Mouse (Mus musculus): ENCODE measurements around the gene Tipin. TPM values are rescaled to one million over a fixed set of nuclear protein-coding genes. Genes with fewer than 3 reads are reported as not detected.
A peak's percentile ranks its signal among the peaks of the same experiment; 100 is the strongest.

The Tipin gene
- polyA plus RNA-seq (2012; rRNA removed), result 92.7 and 124 TPM in 2 replicates
- polyA plus RNA-seq (2014; fragmentation: Nextera tagmentation; extraction: Ambion mirVana), result 199 TPM in 2 replicates

DNA sequence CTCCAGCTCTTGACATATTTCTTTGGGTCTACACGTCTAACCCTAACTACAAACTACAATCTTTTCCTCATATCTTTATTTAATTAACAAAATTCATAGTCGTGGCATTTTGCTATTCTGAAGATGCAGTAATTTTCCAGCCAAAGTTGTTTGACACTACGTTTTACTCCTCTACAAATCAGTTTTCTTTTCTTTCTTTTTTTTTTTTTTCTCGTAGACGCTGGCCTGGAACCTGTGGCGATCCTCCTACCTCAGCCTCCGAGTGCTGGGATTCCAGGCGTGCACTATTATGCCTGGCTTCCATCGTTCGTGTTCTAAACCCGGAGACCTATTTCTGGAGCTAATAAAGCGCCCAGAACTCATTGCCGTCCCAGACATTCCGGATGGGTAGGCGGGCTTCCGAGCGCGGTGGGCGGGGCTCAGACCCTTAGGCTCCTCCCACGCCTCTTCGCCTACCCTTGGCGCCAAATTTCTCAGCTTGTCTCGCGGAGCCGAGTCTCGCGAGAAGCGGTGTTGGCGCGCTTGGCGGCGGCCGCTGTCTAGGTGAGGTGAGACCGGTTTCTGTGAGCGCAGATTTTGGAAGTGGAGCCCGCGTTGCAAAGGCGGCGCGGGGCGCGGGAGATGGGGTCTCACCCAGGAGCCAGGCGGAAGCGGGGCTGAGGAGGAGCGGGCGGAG, at the start of gene Tipin:
Gene Tipin, plus strand, starts transcription at position 477 of the 676 bp plus-strand sequence.
- no peaks in the 10 kb centered on the region for H3K36me3 ChIP-seq (ENCODE audit: control insufficient read depth, insufficient read depth, low read length)
- WGBS, result 3% methylated on average over 45 of the region's 46 CpGs
- H3K27ac ChIP-seq (replicated peaks; ENCODE audit: low read depth, low read length), result peak within 1 kb of the TSS; percentile 97
- H3K9ac ChIP-seq (ENCODE audit: low read depth, low read length, severe bottlenecking), result peak within 1 kb of the TSS; percentile 98
- peak within 1 kb of the TSS; percentile 78 for H3K4me3 ChIP-seq (replicated peaks; ENCODE audit: low read length)
- TF ChIP-seq POLR2A (IDR thresholded peaks at IDR 0.05; ENCODE audit: borderline replicate concordance, extremely low read depth, insufficient read depth, insufficient read length), result peak; percentile 93; the same call in 1 of the 2 replicates
- no peaks in the 10 kb centered on the region for H3K27me3 ChIP-seq (ENCODE audit: control insufficient read depth, insufficient read depth, low read length)
- H3K4me1 ChIP-seq (ENCODE audit: control insufficient read depth, insufficient read depth, low read length), result peaks cover 7% of the 10 kb centered on the region
- no peaks in the 10 kb centered on the region for H3K9me3 ChIP-seq (ENCODE audit: control insufficient read depth, low read length)
- ATAC-seq (ENCODE audit: low FRiP score, low read depth), result peak; percentile 96
- peak within 1 kb of the TSS; percentile 72 for H3K4me2 ChIP-seq (replicated peaks; ENCODE audit: low read depth, low read length, severe bottlenecking)
- DNase-seq (ENCODE audit: low spot score), result peak; percentile 97

DNA sequence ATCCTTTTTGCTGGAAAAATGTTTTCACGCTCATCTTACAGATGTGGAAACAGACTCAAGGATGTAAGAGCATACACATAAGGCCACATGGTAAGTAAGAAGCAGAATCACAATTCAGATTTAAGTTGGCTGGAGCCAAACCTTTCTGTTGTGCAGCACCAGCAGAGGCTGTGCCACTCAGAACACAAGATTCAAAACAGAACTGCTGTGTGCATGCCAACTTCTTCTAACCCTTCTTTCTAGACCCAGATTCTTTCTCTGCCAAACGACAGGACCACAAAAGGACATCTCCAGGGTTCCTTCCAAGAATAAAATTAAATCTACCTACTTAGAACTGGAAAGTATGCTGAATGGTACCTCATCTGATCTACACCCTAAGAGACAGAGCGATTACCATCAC, 49.7 kb upstream of the Tipin start:
- H3K4me3 ChIP-seq (replicated peaks; ENCODE audit: low read length), result no peak overlapping the region
- H3K27ac ChIP-seq (replicated peaks; ENCODE audit: low read depth, low read length), result peak overlapping the region; percentile 40; the same call in 1 of the 2 replicates
- ATAC-seq (ENCODE audit: low FRiP score, low read depth) (no peak), DNase-seq (ENCODE audit: low spot score) (no peak)
- 80% methylated on average over 3 of the region's 3 CpGs for WGBS
- TF ChIP-seq POLR2A (IDR thresholded peaks at IDR 0.05; ENCODE audit: borderline replicate concordance, extremely low read depth, insufficient read depth, insufficient read length), result no peak
- H3K27me3 ChIP-seq (ENCODE audit: control insufficient read depth, insufficient read depth, low read length), result no peaks in the 10 kb centered on the region
- no peaks in the 10 kb centered on the region for H3K9me3 ChIP-seq (ENCODE audit: control insufficient read depth, low read length)
- no peak overlapping the region for H3K4me2 ChIP-seq (replicated peaks; ENCODE audit: low read depth, low read length, severe bottlenecking)
- H3K9ac ChIP-seq (ENCODE audit: low read depth, low read length, severe bottlenecking), result no peak overlapping the region
- H3K36me3 ChIP-seq (ENCODE audit: control insufficient read depth, insufficient read depth, low read length), result 0 out of 2 replicates have a peak, but pooled peaks cover 4% of the 10 kb centered on the region
- peaks cover 14% of the 10 kb centered on the region for H3K4me1 ChIP-seq (ENCODE audit: control insufficient read depth, insufficient read depth, low read length)

DNA sequence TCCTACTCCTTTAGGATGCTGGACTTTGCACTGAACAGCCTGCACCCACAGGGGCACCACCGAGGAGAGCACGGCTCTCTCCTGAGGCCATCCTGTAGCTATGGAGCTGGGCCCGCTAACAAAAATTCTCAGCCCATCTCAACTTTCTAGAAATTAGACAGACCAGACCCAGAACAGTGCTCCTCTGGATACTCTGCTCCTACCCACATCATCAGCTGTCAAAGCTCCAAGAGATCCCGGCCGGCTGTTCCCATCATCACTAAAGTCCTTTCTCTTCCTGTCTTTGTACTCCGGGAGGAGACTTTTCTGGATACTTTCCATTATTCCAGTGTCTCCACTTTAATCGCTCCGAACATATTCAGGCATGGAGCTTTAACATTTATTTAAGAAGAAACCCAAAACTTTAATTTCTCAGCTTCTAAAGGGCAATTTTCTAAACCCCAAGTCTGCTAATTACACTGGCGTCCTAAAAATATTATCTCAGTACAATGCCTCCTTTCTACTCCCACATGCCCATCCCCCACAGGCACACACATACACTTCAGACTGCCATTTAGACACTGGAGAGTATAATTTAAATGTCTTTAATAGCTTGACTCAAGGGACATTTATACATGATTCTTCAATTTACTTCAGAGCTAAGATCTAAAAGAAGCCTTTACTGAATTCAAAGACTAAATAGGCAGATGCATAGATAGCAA, 49.0 kb upstream of the Tipin start:
- peak overlapping the region; percentile 40; the same call in 1 of the 2 replicates for H3K27ac ChIP-seq (replicated peaks; ENCODE audit: low read depth, low read length)
- ATAC-seq (ENCODE audit: low FRiP score, low read depth), result peak; percentile 16; the same call in 1 of the 2 replicates
- 69% methylated on average over 9 of the region's 9 CpGs for WGBS
- H3K4me3 ChIP-seq (replicated peaks; ENCODE audit: low read length), result no peak overlapping the region
- TF ChIP-seq POLR2A (IDR thresholded peaks at IDR 0.05; ENCODE audit: borderline replicate concordance, extremely low read depth, insufficient read depth, insufficient read length), result no peak
- H3K9ac ChIP-seq (ENCODE audit: low read depth, low read length, severe bottlenecking), result no peak overlapping the region
- peaks cover 14% of the 10 kb centered on the region for H3K4me1 ChIP-seq (ENCODE audit: control insufficient read depth, insufficient read depth, low read length)
- no peaks in the 10 kb centered on the region for H3K27me3 ChIP-seq (ENCODE audit: control insufficient read depth, insufficient read depth, low read length)
- DNase-seq (ENCODE audit: low spot score), result no peak
- H3K9me3 ChIP-seq (ENCODE audit: control insufficient read depth, low read length), result no peaks in the 10 kb centered on the region
- no peak overlapping the region for H3K4me2 ChIP-seq (replicated peaks; ENCODE audit: low read depth, low read length, severe bottlenecking)
- H3K36me3 ChIP-seq (ENCODE audit: control insufficient read depth, insufficient read depth, low read length), result 0 out of 2 replicates have a peak, but pooled peaks cover 4% of the 10 kb centered on the region

DNA sequence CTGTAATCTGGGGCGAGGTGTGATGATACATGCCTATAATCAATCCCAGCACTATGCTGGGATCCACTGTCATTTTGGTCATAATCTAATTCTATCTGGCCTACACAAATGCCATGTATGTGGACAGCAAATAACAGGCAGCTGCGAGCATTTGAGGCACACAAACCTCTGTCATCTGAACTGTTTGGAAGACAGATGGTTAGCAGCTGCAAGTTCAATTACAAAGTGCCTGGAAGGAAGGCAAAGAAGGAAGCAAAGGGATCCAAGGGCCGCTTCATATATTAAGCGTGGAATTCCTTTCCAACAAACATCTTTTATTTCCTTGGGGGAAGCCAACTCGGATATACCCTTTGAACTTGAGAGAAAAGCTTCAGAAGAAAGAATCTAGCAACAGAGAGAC, 47.7 kb upstream of the Tipin start:
- Histone ChIP-seq H3K27ac (replicated peaks; ENCODE audit: low read depth, low read length) (no peak overlapping the region), H3K4me1 (ENCODE audit: control insufficient read depth, insufficient read depth, low read length) (peaks cover 14% of the 10 kb centered on the region), H3K27me3 (ENCODE audit: control insufficient read depth, insufficient read depth, low read length) (no peaks in the 10 kb centered on the region), H3K4me2 (replicated peaks; ENCODE audit: low read depth, low read length, severe bottlenecking) (no peak overlapping the region), H3K9ac (ENCODE audit: low read depth, low read length, severe bottlenecking) (no peak overlapping the region), H3K9me3 (ENCODE audit: control insufficient read depth, low read length) (no peaks in the 10 kb centered on the region), H3K4me3 (replicated peaks; ENCODE audit: low read length) (no peak overlapping the region), H3K36me3 (ENCODE audit: control insufficient read depth, insufficient read depth, low read length) (0 out of 2 replicates have a peak, but pooled peaks cover 4% of the 10 kb centered on the region)
- WGBS, result 35% methylated on average over 5 of the region's 5 CpGs
- DNase-seq (ENCODE audit: low spot score), result peak; percentile 74
- no peak for TF ChIP-seq POLR2A (IDR thresholded peaks at IDR 0.05; ENCODE audit: borderline replicate concordance, extremely low read depth, insufficient read depth, insufficient read length)
- peak; percentile 81 for ATAC-seq (ENCODE audit: low FRiP score, low read depth)

DNA sequence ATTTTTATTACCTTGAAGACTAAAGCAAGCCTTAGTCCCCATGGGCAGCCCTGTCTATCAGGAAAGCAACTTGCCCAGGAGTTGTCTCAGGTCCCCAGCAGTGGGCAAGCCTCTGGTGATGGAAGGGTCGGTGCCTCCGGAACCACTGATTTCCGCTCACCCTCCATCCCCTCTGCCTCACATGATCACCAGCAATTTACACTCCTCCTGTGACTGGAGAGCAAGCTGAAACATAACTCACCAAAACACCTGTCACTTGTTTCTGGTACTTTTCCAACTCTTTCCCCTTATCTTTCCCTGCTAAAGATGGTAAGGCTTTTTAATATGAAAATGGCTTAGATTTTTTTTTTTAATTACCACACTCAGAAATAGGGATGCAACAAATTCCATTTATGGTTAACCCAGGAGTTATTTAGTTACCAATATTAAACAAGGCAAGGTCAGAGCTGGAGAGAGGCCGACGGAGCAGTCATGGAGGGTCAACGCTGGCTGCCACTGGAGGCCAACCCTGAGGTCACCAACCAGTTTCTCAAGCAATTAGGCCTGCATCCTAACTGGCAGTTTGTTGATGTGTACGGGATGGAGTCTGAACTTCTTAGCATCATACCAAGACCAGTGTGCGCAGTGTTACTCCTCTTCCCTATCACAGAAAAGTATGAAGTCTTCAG, 46.5 kb upstream of the Tipin start, which contains the start of gene Uchl4:
Gene Uchl4, plus strand, starts transcription at position 434 of the 668 bp plus-strand sequence.
- Histone ChIP-seq H3K4me2 (replicated peaks; ENCODE audit: low read depth, low read length, severe bottlenecking) (no peak within 1 kb of the TSS), H3K27me3 (ENCODE audit: control insufficient read depth, insufficient read depth, low read length) (no peaks in the 10 kb centered on the region), H3K27ac (replicated peaks; ENCODE audit: low read depth, low read length) (peak within 1 kb of the TSS; percentile 53; the same call in 1 of the 2 replicates), H3K36me3 (ENCODE audit: control insufficient read depth, insufficient read depth, low read length) (peaks cover 4% of the 10 kb centered on the region; the same call in 1 of the 2 replicates), H3K4me1 (ENCODE audit: control insufficient read depth, insufficient read depth, low read length) (peaks cover 14% of the 10 kb centered on the region), H3K4me3 (replicated peaks; ENCODE audit: low read length) (no peak within 1 kb of the TSS), H3K9ac (ENCODE audit: low read depth, low read length, severe bottlenecking) (no peak within 1 kb of the TSS), H3K9me3 (ENCODE audit: control insufficient read depth, low read length) (no peaks in the 10 kb centered on the region)
- no peak for ATAC-seq (ENCODE audit: low FRiP score, low read depth)
- 92% methylated on average over 8 of the region's 8 CpGs for WGBS
- no peak for TF ChIP-seq POLR2A (IDR thresholded peaks at IDR 0.05; ENCODE audit: borderline replicate concordance, extremely low read depth, insufficient read depth, insufficient read length)
- DNase-seq (ENCODE audit: low spot score), result no peak

All from limb, embryonic 14.5 days (tissue).